Mouse (Mus musculus) thymus, adult 2 months (tissue): ENCODE results near the gene Bahcc1.

Source experiments
- CTCF ChIP-seq: fragments of 200-500 bp; IDR thresholded peaks from 2 replicates; pipeline ENCODE4 v1.5.1; 2012; ENCODE audit warnings: mild to moderate bottlenecking, control low read depth, low read length, moderate library complexity, borderline replicate concordance; ENCODE audit not compliant: control insufficient read depth, poor library complexity, insufficient read depth; ENCODE audit errors: extremely low read depth
- POLR2A ChIP-seq: fragments of 200-500 bp; IDR thresholded peaks from 2 replicates; pipeline ENCODE4 v1.6.1; 2012; ENCODE audit warnings: mild to moderate bottlenecking, low read length, control low read depth, moderate library complexity; ENCODE audit not compliant: control insufficient read depth, poor library complexity, insufficient read depth; ENCODE audit errors: extremely low read depth

GRCm38 (mm10) chr11:120315416-120315761, 82.6 kb downstream of the Bahcc1 start:
- TF ChIP-seq CTCF, result no peak
- TF ChIP-seq POLR2A, result no peak
